Mouse (Mus musculus) CH12.LX (cell line): ENCODE results near the gene Cmtm4.

Experiments used
- CTCF ChIP-seq, 2 experiments: IDR thresholded peaks in 1 of 2; conservative IDR thresholded peaks in 1 of 2; 2 replicates each; pipeline ENCODE4 v1.5.1; 2011 to 2012; ENCODE audit warnings: low read depth in 2 of 2, low read length in 2 of 2, improper control_type of control experiment in 1 of 2, inconsistent platforms in 1 of 2, mild to moderate bottlenecking in 1 of 2, moderate library complexity in 1 of 2
- IRF4 ChIP-seq: IDR thresholded peaks from 2 replicates; pipeline ENCODE4 v1.6.1; 2014; ENCODE audit warnings: low read depth, mild to moderate bottlenecking, inconsistent platforms, low read length, improper control_type of control experiment
- MAZ ChIP-seq: IDR thresholded peaks from 2 replicates; pipeline ENCODE4 v1.6.1; 2012; ENCODE audit warnings: low read depth, mild to moderate bottlenecking, inconsistent platforms, low read length, improper control_type of control experiment, moderate library complexity
- RCOR1 ChIP-seq: conservative IDR thresholded peaks from 2 replicates; pipeline ENCODE4 v1.6.1; 2012; ENCODE audit warnings: low read depth, mild to moderate bottlenecking, inconsistent platforms, low read length, improper control_type of control experiment

DNA sequence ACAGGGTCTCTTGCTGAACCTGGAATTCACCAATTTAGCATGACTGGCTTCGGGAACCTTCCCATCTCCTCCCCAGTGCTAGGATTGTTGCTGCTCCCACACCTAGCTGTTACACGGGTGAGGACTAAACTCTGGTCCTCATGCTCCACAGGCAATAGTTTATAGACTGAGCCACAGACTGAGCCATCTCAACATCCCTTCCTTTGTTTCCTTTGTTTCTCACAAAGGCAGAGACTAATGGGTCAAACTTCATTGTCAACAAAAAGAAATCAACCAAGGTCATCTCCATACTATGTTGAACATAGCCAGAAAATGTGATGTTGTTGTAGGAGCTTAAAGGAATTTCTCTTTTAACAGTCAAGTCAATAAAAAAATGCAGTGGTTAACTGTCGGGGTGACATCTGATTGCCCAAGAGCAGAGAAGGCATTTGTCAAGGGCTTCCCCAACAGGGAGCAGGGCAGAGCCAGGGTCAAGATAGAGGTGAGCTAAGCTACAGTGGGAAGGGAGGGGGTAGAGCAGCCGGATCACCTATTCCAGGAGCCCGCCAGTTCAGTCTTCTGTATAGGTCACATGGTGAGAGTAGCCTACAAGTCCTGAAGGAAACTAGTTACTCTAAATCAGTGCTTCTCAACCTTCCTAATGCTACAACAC is 37.7 kb upstream of the Cmtm4 start:
- TF ChIP-seq IRF4 (no peak), RCOR1 (no peak), CTCF (conservative IDR thresholded peaks at IDR 0.05 in 1 of 2, IDR thresholded peaks at IDR 0.05 in 1 of 2; ENCODE audit: low read depth in 2 of 2, low read length in 2 of 2) (no peak), MAZ (no peak)
